Mouse (Mus musculus) cerebellum, adult 2 months (tissue): ENCODE data around the gene Tet2. TPM values are rescaled to one million over a fixed set of nuclear protein-coding genes. Genes with fewer than 3 reads are reported as not detected.

Experiments used
- DNase-seq, 2 experiments: peaks; one replicate each; pipeline ENCODE4 v3.0.0; 2021
- H3K27ac ChIP-seq: fragments of 200-500 bp; 2 replicates; pipeline ENCODE4 v1.5.1; 2012; ENCODE audit warnings: low read length, control low read depth, inconsistent platforms; ENCODE audit not compliant: insufficient read depth
- H3K27me3 ChIP-seq: fragments of 200-500 bp; 2 replicates; pipeline ENCODE4 v1.6.1; 2012; ENCODE audit warnings: inconsistent platforms, mild to moderate bottlenecking, low read length, moderate library complexity; ENCODE audit not compliant: control insufficient read depth, insufficient read depth
- H3K4me1 ChIP-seq: fragments of 200-500 bp; 2 replicates; pipeline ENCODE4 v1.6.1; 2011; ENCODE audit warnings: low read length; ENCODE audit not compliant: control insufficient read depth, insufficient read depth
- H3K4me3 ChIP-seq: fragments of 200-500 bp; replicated peaks from 2 replicates; pipeline ENCODE3; 2011; ENCODE audit warnings: mild to moderate bottlenecking, low read depth, low read length, control low read depth; ENCODE audit not compliant: insufficient read depth
- CTCF ChIP-seq: fragments of 200-500 bp; IDR thresholded peaks from 2 replicates; pipeline ENCODE4 v1.5.1; 2011; ENCODE audit warnings: low read depth, mild to moderate bottlenecking, control low read depth, low read length, moderate library complexity, borderline replicate concordance; ENCODE audit not compliant: insufficient read depth
- POLR2A ChIP-seq: fragments of 200-500 bp; IDR thresholded peaks from 2 replicates; pipeline ENCODE4 v1.6.1; 2011; ENCODE audit warnings: low read length, control low read depth, borderline replicate concordance; ENCODE audit not compliant: insufficient read depth
- WGBS: fragments of 180-500 bp; shearing (Covaris S2); methylation state at CpG from one replicate; pipeline ENCODE4 v1.1.7; 2018; 5-methylcytosine and 5-hydroxymethylcytosine counted together
- polyA plus RNA-seq: library from polyadenylated mRNA; depleted of rRNA; stranded (reverse); fragments of >200 nt; gene quantifications from 2 replicates; pipeline ENCODE4 v1.2.3, GENCODE M21; 2012

The Tet2 gene
- polyA plus RNA-seq, 1 experiment: 19.0 TPM

GRCm38 (mm10) chr3:133488022-133488725 is 56.8 kb downstream of the Tet2 start:
- Histone ChIP-seq H3K4me1 (no peaks in the 10 kb centered on the region), H3K27me3 (no peaks in the 10 kb centered on the region), H3K4me3 (no peak overlapping the region), H3K27ac (no peak overlapping the region)
- 73% methylated on average over 13 of the region's 13 CpGs for WGBS
- TF ChIP-seq CTCF: no peak
- DNase-seq: no peak

GRCm38 (mm10) chr3:133482887-133483286 is 62.1 kb downstream of the Tet2 start:
- H3K4me3 ChIP-seq: no peak overlapping the region
- TF ChIP-seq CTCF: no peak
- no peak for TF ChIP-seq POLR2A
- H3K27me3 ChIP-seq: no peaks in the 10 kb centered on the region
- peak in 1 of 2 experiments; percentile 50 for DNase-seq
- 20% methylated on average over 1 of the region's 1 CpGs for WGBS
- no peaks in the 10 kb centered on the region for H3K4me1 ChIP-seq
- H3K27ac ChIP-seq: no peak overlapping the region

GRCm38 (mm10) chr3:133478987-133479386 is 66.0 kb downstream of the Tet2 start:
- 87% methylated on average over 3 of the region's 3 CpGs for WGBS
- Histone ChIP-seq H3K4me3 (no peak overlapping the region), H3K4me1 (no peaks in the 10 kb centered on the region), H3K27ac (no peak overlapping the region), H3K27me3 (no peaks in the 10 kb centered on the region)
- TF ChIP-seq CTCF: no peak
- TF ChIP-seq POLR2A: no peak
- no peak for DNase-seq

- WGBS: 67% methylated on average over 1 of the region's 1 CpGs
These were observed 71.2 kb downstream of the Tet2 start for GRCm38 (mm10) chr3:133473781-133474180.

GRCm38 (mm10) chr3:133471101-133471500 is 73.8 kb downstream of the Tet2 start:
- Histone ChIP-seq H3K4me1 (peaks cover 7% of the 10 kb centered on the region), H3K4me3 (no peak overlapping the region), H3K27ac (no peak overlapping the region), H3K27me3 (no peaks in the 10 kb centered on the region)
- no peak for TF ChIP-seq POLR2A
- no peak for TF ChIP-seq CTCF
- 4% methylated on average over 4 of the region's 4 CpGs for WGBS
- peak; percentile 47 to 69 for DNase-seq

More at GRCm38 (mm10) chr3:133473781-133474180, 71.2 kb downstream of the Tet2 start:
- no peak for TF ChIP-seq CTCF
- TF ChIP-seq POLR2A: no peak
- DNase-seq: no peak
- Histone ChIP-seq H3K4me3 (no peak overlapping the region), H3K4me1 (peaks cover 7% of the 10 kb centered on the region), H3K27me3 (no peaks in the 10 kb centered on the region), H3K27ac (no peak overlapping the region)

- no peak overlapping the region for H3K27ac ChIP-seq
- no peaks in the 10 kb centered on the region for H3K27me3 ChIP-seq
- 99% methylated on average over 7 of the region's 7 CpGs for WGBS
- peaks cover 7% of the 10 kb centered on the region for H3K4me1 ChIP-seq
- no peak overlapping the region for H3K4me3 ChIP-seq
- TF ChIP-seq CTCF: no peak
- no peak for TF ChIP-seq POLR2A
- no peak for DNase-seq
These were observed 76.1 kb downstream of the Tet2 start for GRCm38 (mm10) chr3:133468883-133469282.

- 98% methylated on average over 3 of the region's 3 CpGs for WGBS
- DNase-seq: no peak
- H3K4me3 ChIP-seq: no peak overlapping the region
- no peak overlapping the region for H3K27ac ChIP-seq
- TF ChIP-seq POLR2A (no peak), CTCF (no peak)
- no peaks in the 10 kb centered on the region for H3K4me1 ChIP-seq
- H3K27me3 ChIP-seq: no peaks in the 10 kb centered on the region
These were observed 81.7 kb downstream of the Tet2 start for GRCm38 (mm10) chr3:133463233-133463632.

- Histone ChIP-seq H3K27ac (no peak overlapping the region), H3K4me1 (no peaks in the 10 kb centered on the region), H3K27me3 (no peaks in the 10 kb centered on the region), H3K4me3 (no peak overlapping the region)
- DNase-seq: no peak
- WGBS: 75% methylated on average over 6 of the region's 6 CpGs
- TF ChIP-seq CTCF: no peak
- TF ChIP-seq POLR2A: no peak
These were observed 82.5 kb downstream of the Tet2 start for GRCm38 (mm10) chr3:133462485-133462884.

- Histone ChIP-seq H3K27me3 (no peaks in the 10 kb centered on the region), H3K27ac (no peak overlapping the region), H3K4me1 (no peaks in the 10 kb centered on the region), H3K4me3 (no peak overlapping the region)
- no peak for TF ChIP-seq POLR2A
- TF ChIP-seq CTCF: no peak
- 68% methylated on average over 3 of the region's 3 CpGs for WGBS
- DNase-seq: no peak
These were observed 82.9 kb downstream of the Tet2 start for GRCm38 (mm10) chr3:133462059-133462458.
